ENCODE assay signal across 15 mouse cellular contexts in genomic region chr16:90204868-90205267, GRCm38 (mm10).
"Had no signal": no experiment of that assay in that cellular context is flagged by ENCODE, and none has a peak within 500 bp of the region (broad histone marks: within the 10 kb centered on the region; RNA-seq: fewer than 3 reads in every experiment).

No protein-coding gene starts in this region.

- DNase-seq: right cerebral cortex, adult 18-20 months; right cerebral cortex, postnatal 14 days; right cerebral cortex, postnatal 25 days; right cerebral cortex, postnatal 4 days; spleen, adult 18-20 months; thymus, adult 18-20 months; thymus, adult 2 months; thymus, postnatal 14 days; thymus, postnatal 25 days; thymus, postnatal 36 days; thymus, postnatal 4 days had no signal

- H3K36me3 ChIP-seq: neural tube, embryonic 13.5 days; neural tube, embryonic 15.5 days; stomach, embryonic 15.5 days had no signal

- H3K27ac ChIP-seq: neural tube, embryonic 13.5 days; neural tube, embryonic 15.5 days; stomach, embryonic 15.5 days; stomach, postnatal 0 days had no signal

- H3K27me3 ChIP-seq: neural tube, embryonic 13.5 days; neural tube, embryonic 15.5 days; stomach, embryonic 15.5 days had no signal

- H3K4me1 ChIP-seq: neural tube, embryonic 13.5 days; neural tube, embryonic 15.5 days had no signal

- H3K4me3 ChIP-seq: neural tube, embryonic 13.5 days; neural tube, embryonic 15.5 days; stomach, embryonic 15.5 days had no signal

- H3K9ac ChIP-seq: neural tube, embryonic 13.5 days; neural tube, embryonic 15.5 days; stomach, embryonic 15.5 days had no signal

- H3K4me2 ChIP-seq: neural tube, embryonic 13.5 days; neural tube, embryonic 15.5 days; stomach, embryonic 15.5 days had no signal

- H3K9me3 ChIP-seq: neural tube, embryonic 13.5 days; neural tube, embryonic 15.5 days; stomach, embryonic 15.5 days had no signal
